Mouse (Mus musculus) embryonic facial prominence, embryonic 14.5 days (tissue): ENCODE measurements at regions not wholly inside any gene's neighbourhood (a gene's known extent, or its start where the extent isn't known, plus 50 kb on each side); places are given as distances from the start of the nearest gene placed in this dataset.

Experiments used
- ATAC-seq: fragments of 200-750 bp; cut with Nextera tagmentation; 2 replicates; pipeline ENCODE4 v1.8.0; 2017; ENCODE audit warnings: low read depth, moderate number of reproducible peaks, moderate TSS enrichment
- DNase-seq: peaks from one replicate; pipeline ENCODE4 v3.0.0-alpha.2; 2015; ENCODE audit warnings: low spot score
- H3K27ac ChIP-seq: fragments of 300-500 bp; sonication (generic); replicated peaks from 2 replicates; pipeline ENCODE4 v1.5.1; 2014; ENCODE audit warnings: low read depth, mild to moderate bottlenecking, low read length, moderate library complexity
- H3K27me3 ChIP-seq: fragments of 300-500 bp; sonication (generic); replicated peaks from 2 replicates; pipeline ENCODE4 v1.6.1; 2014; ENCODE audit warnings: low read length; ENCODE audit not compliant: control insufficient read depth, insufficient read depth
- H3K36me3 ChIP-seq: fragments of 300-500 bp; sonication (generic); 2 replicates; pipeline ENCODE4 v1.6.1; 2014; ENCODE audit warnings: low read length, mixed read lengths; ENCODE audit not compliant: control insufficient read depth, insufficient read depth
- H3K4me1 ChIP-seq: fragments of 300-500 bp; sonication (generic); 2 replicates; pipeline ENCODE4 v1.6.1; 2014; ENCODE audit warnings: antibody characterized with exemption, low read length; ENCODE audit not compliant: control insufficient read depth, insufficient read depth
- H3K4me2 ChIP-seq: fragments of 300-500 bp; sonication (generic); 2 replicates; pipeline ENCODE4 v1.6.1; 2014; ENCODE audit warnings: low read depth, mild to moderate bottlenecking, low read length, moderate library complexity, mixed read lengths
- H3K4me3 ChIP-seq: fragments of 300-500 bp; sonication (generic); 2 replicates; pipeline ENCODE4 v1.5.1; 2014; ENCODE audit warnings: low read depth, mild to moderate bottlenecking, low read length
- H3K9ac ChIP-seq: fragments of 300-500 bp; sonication (generic); 2 replicates; pipeline ENCODE4 v1.6.1; 2014; ENCODE audit warnings: low read depth, mild to moderate bottlenecking, low read length, moderate library complexity, mixed read lengths
- H3K9me3 ChIP-seq: fragments of 300-500 bp; sonication (generic); 2 replicates; pipeline ENCODE4 v1.6.1; 2016; ENCODE audit warnings: low read length; ENCODE audit not compliant: control insufficient read depth
- WGBS: fragments of 180-500 bp; shearing (Covaris S2); extraction: QIAGEN DNeasy Blood & Tissue Kit; methylation state at CpG from one replicate; pipeline ENCODE4 v1.1.7; 2014; 5-methylcytosine and 5-hydroxymethylcytosine counted together

- WGBS = 87% methylated on average over 8 of the region's 8 CpGs
- ATAC-seq = no peak
- Histone ChIP-seq H3K9ac (no peak overlapping the region), H3K27me3 (no peaks in the 10 kb centered on the region), H3K36me3 (no peaks in the 10 kb centered on the region), H3K27ac (no peak overlapping the region), H3K9me3 (no peaks in the 10 kb centered on the region), H3K4me2 (no peak overlapping the region), H3K4me1 (no peaks in the 10 kb centered on the region), H3K4me3 (no peak overlapping the region)
- no peak for DNase-seq
Observed at GRCm38 (mm10) chr4:53386309-53386708, 53.9 kb upstream of the Slc44a1 start.

- no peaks in the 10 kb centered on the region for H3K9me3 ChIP-seq
- no peak overlapping the region for H3K9ac ChIP-seq
- no peaks in the 10 kb centered on the region for H3K4me1 ChIP-seq
- peak; percentile 91 for DNase-seq
- ATAC-seq = peak; percentile 57; the same call in 1 of the 2 replicates
- peak overlapping the region; percentile 25; the same call in 1 of the 2 replicates for H3K4me2 ChIP-seq
- no peaks in the 10 kb centered on the region for H3K36me3 ChIP-seq
- H3K4me3 ChIP-seq = no peak overlapping the region
- WGBS = 26% methylated on average over 6 of the region's 6 CpGs
- no peak overlapping the region for H3K27ac ChIP-seq
- no peaks in the 10 kb centered on the region for H3K27me3 ChIP-seq
Observed at GRCm38 (mm10) chr4:53384761-53385160, 55.5 kb upstream of the Slc44a1 start.

DNA sequence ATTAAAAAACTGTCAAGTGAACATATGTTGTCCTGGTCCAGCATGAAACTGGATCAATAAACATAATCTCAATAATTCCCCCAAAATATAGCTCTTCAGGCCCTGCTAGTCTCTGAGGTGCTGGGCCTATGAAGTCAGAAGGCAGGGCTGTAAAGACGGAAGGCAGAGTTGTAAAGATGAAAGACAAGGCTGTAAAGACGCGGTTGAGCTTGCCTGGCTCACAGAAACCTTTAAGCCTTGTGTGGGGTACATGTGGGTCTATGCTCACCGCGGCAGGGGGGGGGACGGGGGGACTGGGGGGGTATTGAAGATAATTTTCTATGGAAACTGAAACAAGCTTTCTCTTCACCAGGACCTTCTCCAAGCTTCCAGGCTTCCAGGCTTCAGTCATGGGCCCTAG, 56.1 kb upstream of the Slc44a1 start:
- no peaks in the 10 kb centered on the region for H3K36me3 ChIP-seq
- H3K9ac ChIP-seq = no peak overlapping the region
- H3K27me3 ChIP-seq = no peaks in the 10 kb centered on the region
- 69% methylated on average over 6 of the region's 6 CpGs for WGBS
- no peak overlapping the region for H3K4me3 ChIP-seq
- no peak for DNase-seq
- no peaks in the 10 kb centered on the region for H3K4me1 ChIP-seq
- H3K27ac ChIP-seq = no peak overlapping the region
- ATAC-seq = no peak
- no peak overlapping the region for H3K4me2 ChIP-seq
- no peaks in the 10 kb centered on the region for H3K9me3 ChIP-seq

- no peak overlapping the region for H3K4me3 ChIP-seq
- no peaks in the 10 kb centered on the region for H3K9me3 ChIP-seq
- no peak overlapping the region for H3K9ac ChIP-seq
- WGBS = 63% methylated on average over 4 of the region's 4 CpGs
- H3K4me1 ChIP-seq = no peaks in the 10 kb centered on the region
- no peak for DNase-seq
- no peak overlapping the region for H3K27ac ChIP-seq
- H3K27me3 ChIP-seq = no peaks in the 10 kb centered on the region
- ATAC-seq = no peak
- no peaks in the 10 kb centered on the region for H3K36me3 ChIP-seq
- no peak overlapping the region for H3K4me2 ChIP-seq
Observed at GRCm38 (mm10) chr4:53382012-53382411, 58.2 kb upstream of the Slc44a1 start.

- no peak for ATAC-seq
- DNase-seq = no peak
- WGBS = 84% methylated on average over 1 of the region's 1 CpGs
- Histone ChIP-seq H3K36me3 (no peaks in the 10 kb centered on the region), H3K4me1 (no peaks in the 10 kb centered on the region), H3K27me3 (no peaks in the 10 kb centered on the region), H3K9ac (no peak overlapping the region), H3K4me3 (no peak overlapping the region), H3K9me3 (no peaks in the 10 kb centered on the region), H3K27ac (no peak overlapping the region), H3K4me2 (no peak overlapping the region)
Observed at GRCm38 (mm10) chr4:53379855-53380254, 60.4 kb upstream of the Slc44a1 start.

- no peak overlapping the region for H3K27ac ChIP-seq
- ATAC-seq (no peak), DNase-seq (peak; percentile 31)
- H3K9ac ChIP-seq = no peak overlapping the region
- no peaks in the 10 kb centered on the region for H3K27me3 ChIP-seq
- no peak overlapping the region for H3K4me2 ChIP-seq
- no peaks in the 10 kb centered on the region for H3K4me1 ChIP-seq
- no peaks in the 10 kb centered on the region for H3K9me3 ChIP-seq
- H3K36me3 ChIP-seq = no peaks in the 10 kb centered on the region
- 61% methylated on average over 4 of the region's 4 CpGs for WGBS
- no peak overlapping the region for H3K4me3 ChIP-seq
Observed at GRCm38 (mm10) chr4:53376995-53377394, 63.2 kb upstream of the Slc44a1 start.

DNA sequence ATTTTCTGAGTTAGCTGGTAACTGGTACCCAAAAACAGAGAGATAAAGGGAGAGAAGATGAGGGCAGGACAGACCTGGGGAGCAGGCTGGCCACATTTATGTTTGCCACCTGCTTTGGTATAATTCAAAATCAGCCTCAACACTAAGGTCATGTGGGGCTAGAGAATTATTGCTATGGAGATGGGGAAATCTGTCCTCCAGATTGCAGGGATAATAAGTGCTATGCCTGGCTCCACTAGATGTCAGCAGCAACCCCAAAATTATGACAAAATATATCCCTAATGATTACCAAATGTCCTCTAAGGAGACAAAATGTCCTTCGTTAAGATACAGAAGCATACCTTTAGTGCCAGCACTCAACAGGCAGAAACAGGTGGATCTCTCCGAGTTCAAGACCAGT, 83.8 kb upstream of the Slc44a1 start:
- WGBS = 55% methylated on average over 2 of the region's 2 CpGs
- no peak for ATAC-seq
- no peaks in the 10 kb centered on the region for H3K27me3 ChIP-seq
- no peaks in the 10 kb centered on the region for H3K9me3 ChIP-seq
- DNase-seq = no peak
- H3K4me3 ChIP-seq = no peak overlapping the region
- H3K4me2 ChIP-seq = no peak overlapping the region
- no peak overlapping the region for H3K27ac ChIP-seq
- H3K4me1 ChIP-seq = no peaks in the 10 kb centered on the region; the same call in 1 of the 2 replicates
- no peak overlapping the region for H3K9ac ChIP-seq
- H3K36me3 ChIP-seq = no peaks in the 10 kb centered on the region

DNA sequence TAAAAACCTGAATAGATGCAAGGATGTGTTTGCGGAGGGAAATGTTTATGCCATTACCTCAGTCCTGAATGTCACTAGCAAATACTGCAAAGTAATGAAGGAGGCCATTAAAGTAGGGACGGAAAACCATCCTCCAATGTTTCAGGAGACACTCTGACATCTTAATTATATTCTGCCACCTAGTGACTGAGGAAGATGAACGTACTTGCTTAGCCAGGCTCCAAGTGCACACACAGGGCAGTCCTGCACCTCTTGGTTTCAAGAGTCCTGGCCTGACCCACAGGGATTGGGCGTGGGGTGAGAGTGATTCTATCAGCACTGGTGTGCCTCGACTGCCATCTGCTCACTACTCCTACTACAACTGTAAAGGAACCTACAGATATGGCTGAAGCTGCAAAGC, 85.3 kb upstream of the Slc44a1 start:
- Histone ChIP-seq H3K4me1 (no peaks in the 10 kb centered on the region; the same call in 1 of the 2 replicates), H3K27me3 (no peaks in the 10 kb centered on the region), H3K36me3 (no peaks in the 10 kb centered on the region), H3K4me2 (no peak overlapping the region), H3K27ac (no peak overlapping the region), H3K9ac (no peak overlapping the region), H3K9me3 (no peaks in the 10 kb centered on the region), H3K4me3 (no peak overlapping the region)
- DNase-seq = peak; percentile 68
- WGBS = 35% methylated on average over 5 of the region's 5 CpGs
- no peak for ATAC-seq

- Histone ChIP-seq H3K4me2 (no peak overlapping the region), H3K27ac (no peak overlapping the region), H3K27me3 (no peaks in the 10 kb centered on the region), H3K36me3 (no peaks in the 10 kb centered on the region), H3K4me3 (no peak overlapping the region), H3K9me3 (no peaks in the 10 kb centered on the region), H3K9ac (no peak overlapping the region), H3K4me1 (no peaks in the 10 kb centered on the region; the same call in 1 of the 2 replicates)
- ATAC-seq (no peak), DNase-seq (peak; percentile 26)
- WGBS = 48% methylated on average over 4 of the region's 4 CpGs
Observed at GRCm38 (mm10) chr4:53353399-53354090, 86.7 kb upstream of the Slc44a1 start.
